Mouse (Mus musculus) Patski (cell line): ENCODE measurements around the gene Golga1. TPM values are rescaled to one million over a fixed set of nuclear protein-coding genes. Genes with fewer than 3 reads are reported as not detected.
A peak's percentile ranks its signal among the peaks of the same experiment; 100 is the strongest.
"Not testable (repeated sequence)": the region's sequence is repeated elsewhere in the genome, so short reads cannot be mapped to it uniquely, and the experiment has no call there.

Experiments used
- ATAC-seq: fragments of 100-300 bp; one replicate; pipeline ENCODE4 v1.8.0; 2021
- CTCF ChIA-PET: fragments of 350-600 bp; sonication (Branson Sonifier 250); formaldehyde crosslinking; loops from one replicate; lab custom pipeline; 2022; ENCODE audit warnings: inconsistent platforms; lab: Charles Lee
- POLR2A ChIA-PET: fragments of 350-600 bp; sonication (Branson Sonifier 250); formaldehyde crosslinking; loops from one replicate; lab custom pipeline; 2022; ENCODE audit warnings: antibody characterized with exemption, inconsistent platforms; lab: Charles Lee
- DNase-seq: peaks from one replicate; pipeline ENCODE4 v3.0.0-alpha.2; 2011; ENCODE audit warnings: low read depth, low spot score
- H3K27me3 ChIP-seq: fragments of 371-371 bp; one replicate; pipeline ENCODE4 v1.5.1; 2021
- CTCF ChIP-seq: fragments of 100-300 bp; IDR thresholded peaks from one replicate; pipeline ENCODE4 v1.5.1; 2021
- in situ Hi-C: fragments of 300-500 bp; cut with MboI; formaldehyde crosslinking; loops from 3 replicates; pipeline ENCODE4 v1.11.1; 2018; ENCODE audit warnings: low pct_unique_long_range_greater_than_20kb, mixed read lengths
- polyA plus RNA-seq: library from polyadenylated mRNA; unstranded; gene quantifications from one replicate; pipeline ENCODE4 v1.2.3, GENCODE M21; 2021

Gene Golga1
- 31.3 TPM for polyA plus RNA-seq

DNA sequence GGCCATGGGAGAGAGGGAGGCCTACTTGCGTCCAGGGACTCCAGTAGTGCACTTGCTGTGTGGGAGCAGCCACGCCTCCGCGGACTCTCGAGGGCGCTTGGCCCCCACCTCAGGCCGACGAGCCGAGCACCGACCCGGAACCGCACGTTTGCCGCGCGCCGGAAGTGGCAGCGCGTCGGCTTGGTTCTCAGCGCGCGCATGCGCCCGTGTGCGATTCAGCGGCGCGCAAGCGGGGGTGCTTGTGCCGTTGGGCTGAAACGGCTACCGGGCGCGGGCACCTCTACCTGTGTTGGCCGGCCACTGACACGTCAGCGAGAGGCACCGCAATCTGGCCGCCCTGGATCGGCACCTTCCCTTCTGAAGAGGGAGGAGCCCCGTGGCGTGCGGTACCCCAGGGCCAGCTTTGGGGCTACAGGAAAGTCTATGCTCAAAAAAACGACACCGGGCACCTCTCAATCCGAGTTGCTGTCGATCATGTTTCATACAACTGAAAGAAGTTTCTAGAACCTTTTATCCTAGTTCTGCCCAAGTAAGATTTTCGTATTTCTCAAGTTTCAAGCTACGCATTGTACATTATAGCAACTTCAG, at the start of gene Golga1:
Gene Golga1 (minus strand): TSS at position 142 of the 588 bp plus-strand sequence.
- ChIA-PET CTCF (no interaction called here), POLR2A (no interaction called here)
- in situ Hi-C loops = no loop called here
- TF ChIP-seq CTCF = no peak
- H3K27me3 ChIP-seq = no peaks in the 10 kb centered on the region
- peak; percentile 95 for ATAC-seq
- peak; percentile 42 for DNase-seq

DNA sequence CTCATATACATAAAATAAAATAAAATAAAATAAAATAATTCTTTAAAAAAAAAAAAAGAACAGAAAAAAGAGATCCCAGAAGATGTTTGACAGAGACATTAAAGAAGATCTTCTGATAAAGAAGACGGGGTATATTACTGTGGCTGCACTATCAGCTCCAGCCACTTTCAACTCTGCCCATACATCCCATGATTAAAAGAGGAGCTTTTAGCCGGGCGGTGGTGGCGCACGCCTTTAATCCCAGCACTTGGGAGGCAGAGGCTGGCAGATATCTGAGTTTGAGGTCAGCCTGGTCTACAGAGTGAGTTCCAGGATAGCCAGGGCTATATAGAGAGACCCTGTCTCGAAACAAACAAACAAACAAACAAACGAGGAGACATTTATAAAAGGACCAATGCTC, 48.8 kb upstream of the Golga1 start:
- no peak for TF ChIP-seq CTCF
- ATAC-seq (no peak), DNase-seq (no peak)
- ChIA-PET POLR2A (no interaction called here), CTCF (interaction anchor here (1.7 kb wide), 1 partner anchor 10 kb away, joined by 7 read pairs; no protein-coding TSS in a partner anchor)
- no peaks in the 10 kb centered on the region for H3K27me3 ChIP-seq
- in situ Hi-C loops = loop anchor here (25.0 kb wide), 1 partner anchor 248 kb away; no protein-coding TSS in a partner anchor

DNA sequence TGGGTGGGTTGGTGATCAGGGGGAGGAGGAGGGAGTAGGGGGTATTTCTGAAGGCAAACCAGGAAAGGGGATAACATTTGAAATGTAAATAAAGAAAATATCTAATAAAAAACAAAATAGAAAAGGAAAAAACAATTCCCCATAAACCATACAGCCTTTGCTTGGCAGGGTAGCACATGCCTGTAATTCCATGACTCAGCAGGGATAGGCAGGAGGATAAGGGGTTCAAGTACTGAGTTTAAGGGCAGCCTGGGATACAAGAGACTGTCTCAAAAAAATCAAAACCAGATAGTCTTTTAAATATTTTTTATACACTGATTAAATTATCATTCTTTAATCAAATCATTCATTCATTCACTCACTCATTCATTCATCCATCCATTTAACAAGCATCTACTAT, 45.2 kb upstream of the Golga1 start:
- in situ Hi-C loops = loop anchor here (25.0 kb wide), 1 partner anchor 252 kb away; no protein-coding TSS in a partner anchor
- TF ChIP-seq CTCF = no peak

DNA sequence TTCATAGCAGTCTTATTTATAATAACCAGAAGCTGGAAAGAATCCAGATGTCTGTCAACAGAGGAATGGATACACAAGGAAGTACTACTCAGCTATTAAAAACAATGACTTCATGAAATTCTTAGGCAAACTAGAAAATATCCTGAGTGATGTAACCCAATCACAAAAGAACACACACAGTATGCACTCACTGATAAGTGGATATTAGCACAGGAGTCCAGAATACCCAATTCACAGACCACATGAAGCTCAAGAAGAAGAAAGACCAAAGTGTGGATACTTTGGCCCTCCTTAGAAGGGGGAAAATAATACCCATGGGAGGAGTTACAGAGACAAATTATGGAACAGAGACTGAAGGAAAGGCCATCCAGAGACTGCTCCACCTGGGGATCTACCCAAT, 44.4 kb upstream of the Golga1 start:
- CTCF ChIA-PET = interaction anchor here (1.3 kb wide), 1 partner anchor 10 kb away, joined by 4 read pairs; no protein-coding TSS in a partner anchor
- in situ Hi-C loops = loop anchor here (25.0 kb wide), 1 partner anchor 253 kb away; no protein-coding TSS in a partner anchor
- ATAC-seq, DNase-seq, H3K27me3 ChIP-seq, POLR2A ChIA-PET: not testable (repeated sequence)

More for the DNA sequence above, 45.2 kb upstream of the Golga1 start:
- ATAC-seq = no peak
- ChIA-PET CTCF (no interaction called here), POLR2A (no interaction called here)
- DNase-seq = no peak
- no peaks in the 10 kb centered on the region for H3K27me3 ChIP-seq

DNA sequence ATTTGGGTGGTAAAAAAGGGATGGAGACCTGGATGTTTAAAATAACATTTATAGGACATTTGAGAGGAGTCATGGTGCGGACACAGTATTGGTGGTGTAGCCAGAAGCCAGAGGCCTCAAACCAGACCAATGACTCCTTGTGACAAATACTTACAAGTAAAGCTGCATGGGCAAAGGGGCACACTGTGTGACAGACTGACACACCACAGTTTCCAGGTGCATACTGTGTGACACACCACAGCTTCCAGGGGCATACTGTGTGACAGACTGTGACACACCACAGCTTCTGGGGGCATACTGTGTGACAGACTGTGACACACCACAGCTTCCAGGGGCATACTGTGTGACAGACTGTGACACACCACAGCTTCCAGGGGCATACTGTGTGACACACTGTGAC, 34.6 kb upstream of the Golga1 start:
- in situ Hi-C loops = loop anchor here (25.0 kb wide), 1 partner anchor 262 kb away; no protein-coding TSS in a partner anchor
- H3K27me3 ChIP-seq, DNase-seq, POLR2A ChIA-PET, CTCF ChIA-PET, ATAC-seq: not testable (repeated sequence)

DNA sequence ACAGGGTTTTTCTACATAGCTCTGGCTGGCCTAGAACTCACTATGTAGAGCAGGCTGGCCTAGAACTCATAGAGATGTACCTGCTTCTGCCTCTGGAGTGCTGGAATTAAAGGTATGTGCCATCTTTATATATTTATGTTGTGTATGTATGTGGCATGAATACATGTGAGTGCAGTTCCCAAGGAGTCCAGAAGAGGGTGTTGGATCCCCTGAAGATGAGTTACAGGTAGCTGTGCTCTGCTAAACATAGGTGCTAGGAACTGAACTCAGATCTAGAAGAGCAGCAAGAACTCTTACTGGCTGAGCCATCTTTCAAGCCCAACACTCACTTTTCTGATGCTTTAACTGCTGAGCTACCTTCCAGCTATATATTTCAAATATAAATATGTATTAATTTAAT, 32.7 kb upstream of the Golga1 start:
- ChIA-PET POLR2A (interaction anchor here (0.7 to 1.0 kb wide), 2 partner anchors 34 to 40 kb away, joined by 3 to 4 read pairs; no protein-coding TSS in a partner anchor), CTCF (interaction anchor here (0.6 to 1.6 kb wide), 6 partner anchors 8 to 97 kb away, joined by 3 to 5 read pairs (median 3); no protein-coding TSS in a partner anchor)
- TF ChIP-seq CTCF = peak; percentile 47
- H3K27me3 ChIP-seq = no peaks in the 10 kb centered on the region
- DNase-seq (no peak), ATAC-seq (no peak)
- in situ Hi-C loops = no loop called here

DNA sequence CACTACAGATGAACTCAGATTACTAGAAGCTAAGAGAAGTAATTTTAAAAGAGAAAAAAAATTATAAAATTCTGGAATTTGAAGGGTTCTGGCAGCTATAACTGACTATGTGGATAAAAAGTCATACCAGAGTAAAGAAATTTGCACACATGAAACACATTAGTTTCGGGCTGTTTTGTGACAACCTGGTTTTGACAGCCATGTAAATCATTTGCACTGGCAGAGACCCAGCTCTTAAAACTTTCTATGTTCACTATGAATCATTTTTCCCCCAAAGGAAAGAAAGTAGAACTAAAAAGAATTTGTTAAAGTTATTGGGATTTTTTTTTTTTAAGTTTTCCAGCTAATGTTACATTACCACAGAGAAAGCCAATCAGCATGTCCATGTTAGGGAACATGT, 26.6 kb upstream of the Golga1 start:
- in situ Hi-C loops = no loop called here
- ATAC-seq (no peak), DNase-seq (no peak)
- no peaks in the 10 kb centered on the region for H3K27me3 ChIP-seq
- no peak for TF ChIP-seq CTCF
- CTCF ChIA-PET = no interaction called here
- POLR2A ChIA-PET = no interaction called here

DNA sequence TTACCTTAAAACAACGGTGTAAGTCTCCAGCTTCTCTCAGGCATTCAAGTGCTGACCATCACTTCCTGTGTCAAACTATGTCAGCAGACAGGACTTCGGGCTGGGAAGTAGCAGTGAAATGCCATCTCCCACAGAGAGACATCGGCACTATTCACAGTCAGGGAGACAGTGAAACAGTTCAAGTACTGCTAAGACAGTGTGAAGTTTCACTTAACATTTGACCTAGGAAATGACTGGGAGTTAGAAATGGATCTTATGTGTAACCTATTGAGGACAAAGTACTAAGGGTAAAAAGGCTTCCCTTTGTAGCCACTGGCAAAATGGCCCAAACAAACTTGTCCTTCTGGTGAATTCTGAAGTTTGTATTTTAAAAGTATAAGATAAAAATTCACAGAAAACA, 17.4 kb upstream of the Golga1 start:
- ATAC-seq = no peak
- CTCF ChIA-PET = interaction anchor here (0.6 kb wide), 1 partner anchor 23 kb away, joined by 3 read pairs; no protein-coding TSS in a partner anchor
- in situ Hi-C loops = no loop called here
- no peak for TF ChIP-seq CTCF
- POLR2A ChIA-PET = no interaction called here
- H3K27me3 ChIP-seq = no peaks in the 10 kb centered on the region
- DNase-seq = no peak

DNA sequence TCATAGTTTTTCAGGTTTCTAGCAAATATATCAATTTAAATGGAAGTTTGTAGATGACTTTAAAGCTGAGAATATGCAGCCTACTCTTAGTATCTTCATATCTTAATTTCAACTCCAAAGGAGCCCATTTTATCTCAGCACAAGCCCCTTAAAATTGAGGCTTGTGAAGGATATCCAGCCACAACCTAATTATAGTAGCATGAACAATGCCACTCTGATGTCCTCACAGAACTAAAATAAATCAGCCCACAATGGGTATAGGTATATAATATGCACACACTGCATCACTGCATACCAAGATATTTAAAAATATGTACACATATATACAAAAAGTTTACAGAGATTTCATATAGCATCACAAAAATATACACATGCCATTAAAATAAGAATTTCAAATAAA, 5.3 kb upstream of the Golga1 start:
- no peak for TF ChIP-seq CTCF
- DNase-seq (no peak), ATAC-seq (no peak)
- ChIA-PET POLR2A (no interaction called here), CTCF (no interaction called here)
- in situ Hi-C loops = no loop called here
- H3K27me3 ChIP-seq = no peaks in the 10 kb centered on the region

DNA sequence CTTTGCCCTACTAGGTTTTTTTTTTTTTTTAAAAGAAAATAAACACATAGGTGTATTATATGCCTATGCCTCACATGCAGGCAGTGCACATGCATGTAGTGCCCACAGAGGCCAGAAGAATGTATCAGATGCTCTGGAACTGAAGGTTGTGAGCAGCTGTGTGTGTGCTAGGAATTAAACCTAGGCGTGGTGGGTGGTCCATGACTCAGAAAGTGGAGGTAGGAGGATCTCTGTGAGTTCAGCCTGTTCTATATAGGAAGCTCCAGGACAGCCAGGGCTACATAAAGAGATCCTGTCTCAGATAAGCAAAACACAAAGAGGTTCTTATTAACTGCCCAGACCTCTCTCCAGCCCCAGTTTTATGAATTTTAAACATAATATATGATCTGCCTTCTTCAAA, 3.8 kb upstream of the Golga1 start:
- DNase-seq = no peak
- POLR2A ChIA-PET = interaction anchor here (0.8 kb wide), 1 partner anchor 9 kb away, joined by 5 read pairs; no protein-coding TSS in a partner anchor

DNA sequence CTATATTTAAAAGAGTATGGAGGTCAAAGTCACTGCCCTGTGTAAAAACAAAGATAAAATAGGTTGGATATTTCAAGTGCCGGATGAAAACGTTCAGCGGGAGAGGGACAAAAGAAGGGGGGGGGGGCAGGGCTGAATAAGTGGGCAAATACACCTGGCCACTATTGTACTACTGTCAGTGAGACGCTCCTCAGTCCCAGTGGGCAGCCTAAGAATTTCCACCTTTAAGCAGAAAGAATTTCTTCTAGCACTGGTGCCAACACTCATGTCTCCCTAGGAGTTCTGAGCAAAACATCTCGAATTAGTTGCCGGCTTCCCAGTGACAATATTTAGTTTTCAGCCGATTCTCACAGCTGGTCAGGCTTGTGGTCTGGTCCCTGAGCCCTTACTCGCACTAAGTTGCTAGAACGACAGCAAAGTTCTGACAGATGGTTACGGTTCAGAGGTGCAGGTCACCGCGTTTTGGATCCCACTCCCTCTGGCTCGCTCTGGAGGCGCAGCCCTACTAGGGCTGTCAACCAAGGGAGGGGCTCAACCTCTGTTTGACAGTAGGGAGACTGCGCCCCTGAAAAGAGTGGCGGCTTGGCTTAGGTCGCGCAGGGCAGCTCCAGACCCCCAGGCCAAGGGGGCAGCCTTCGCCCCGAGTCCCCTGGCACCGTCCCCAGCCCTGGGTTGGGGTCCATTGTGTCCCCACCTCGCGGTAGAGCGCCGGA, 498 bp downstream of the Golga1 start:
- TF ChIP-seq CTCF = no peak
- peak; percentile 58 for ATAC-seq
- ChIA-PET POLR2A (no interaction called here), CTCF (no interaction called here)
- DNase-seq = no peak
- H3K27me3 ChIP-seq = no peaks in the 10 kb centered on the region
- in situ Hi-C loops = no loop called here

More for the DNA sequence above, 3.8 kb upstream of the Golga1 start:
- CTCF ChIA-PET = interaction anchor here (1.6 kb wide), 1 partner anchor 10 kb away, joined by 5 read pairs; no protein-coding TSS in a partner anchor
- no peak for TF ChIP-seq CTCF
- H3K27me3 ChIP-seq = no peaks in the 10 kb centered on the region
- in situ Hi-C loops = no loop called here
- no peak for ATAC-seq
